Mouse (Mus musculus) olfactory bulb, adult 2 months (tissue): Measurements from ENCODE around the gene BC052040.

ENCODE experiments used
- CTCF ChIP-seq: fragments of 200-500 bp; IDR thresholded peaks from 2 replicates; pipeline ENCODE4 v1.5.1; 2012; ENCODE audit warnings: low read depth, mild to moderate bottlenecking, low read length, moderate library complexity; ENCODE audit not compliant: insufficient read depth
- POLR2A ChIP-seq: fragments of 200-500 bp; IDR thresholded peaks from 2 replicates; pipeline ENCODE4 v1.6.1; 2012; ENCODE audit warnings: mild to moderate bottlenecking, low read depth, low read length, moderate library complexity; ENCODE audit not compliant: insufficient read depth

- TF ChIP-seq CTCF (no peak), POLR2A (no peak)
These were observed 106.1 kb downstream of the BC052040 start for GRCm38 (mm10) chr2:115687612-115688011.
